Mouse (Mus musculus) urinary bladder, postnatal 10 days (tissue): ENCODE data around the gene Pfkfb1.

Experiments
- DNase-seq: peaks from one replicate; pipeline ENCODE4 v3.0.0; 2022; ENCODE audit warnings: low spot score

The Pfkfb1 gene

DNA sequence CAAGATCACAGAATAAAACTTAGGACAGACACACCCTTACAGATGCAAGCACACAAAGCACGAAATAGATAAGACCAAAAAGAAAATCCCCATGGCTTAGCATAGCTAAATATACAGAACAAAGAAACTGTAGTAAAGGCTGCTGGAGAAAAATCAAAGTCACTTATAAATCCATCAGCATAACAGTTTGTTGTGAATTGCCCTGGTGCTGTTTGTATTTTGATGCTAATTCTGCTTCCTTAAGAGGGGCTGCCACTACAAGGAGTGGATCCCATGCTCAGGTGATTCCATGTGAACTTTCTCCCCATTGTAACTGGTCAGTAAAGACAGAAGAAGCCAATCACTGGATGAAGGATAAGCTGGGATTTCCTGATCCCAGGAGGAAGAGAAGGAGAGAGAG is 89.5 kb downstream of the Pfkfb1 start:
- no peak for DNase-seq
